Mouse (Mus musculus) layer of hippocampus, postnatal 36 days (tissue): ENCODE data around the gene Slc22a1. TPM values are rescaled to one million over a fixed set of nuclear protein-coding genes. Genes with fewer than 3 reads are reported as not detected.

Source experiments
- DNase-seq, 2 experiments: peaks; one replicate each; pipeline ENCODE4 v3.0.0; 2022
- total RNA-seq, 2 experiments: library from RNA; stranded (reverse); gene quantifications; 2 replicates each; pipeline ENCODE4 v1.2.3; 2021

Gene Slc22a1
- not detected for total RNA-seq

DNA sequence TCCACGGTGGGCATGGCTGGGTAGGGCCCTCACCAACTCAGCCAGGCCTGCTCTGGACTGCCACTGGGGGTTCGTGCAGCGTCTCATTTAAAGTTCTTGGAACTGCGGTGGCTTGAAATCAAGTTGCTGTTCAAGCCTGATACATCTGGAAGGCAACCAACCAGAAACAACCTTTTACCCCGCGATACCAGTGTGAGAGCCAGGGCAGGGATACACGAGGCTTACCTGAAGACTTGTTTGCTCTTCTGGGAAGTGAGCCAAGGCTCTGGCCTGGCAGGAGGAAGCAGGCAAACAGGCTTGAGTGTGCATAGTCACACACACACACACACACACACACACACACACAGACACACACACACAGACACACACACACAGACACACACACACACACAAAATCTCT lies at the start of gene Slc22a1:
Gene Slc22a1, minus strand, starts transcription at position 184 of the 400 bp plus-strand sequence.
- no peak for DNase-seq

DNA sequence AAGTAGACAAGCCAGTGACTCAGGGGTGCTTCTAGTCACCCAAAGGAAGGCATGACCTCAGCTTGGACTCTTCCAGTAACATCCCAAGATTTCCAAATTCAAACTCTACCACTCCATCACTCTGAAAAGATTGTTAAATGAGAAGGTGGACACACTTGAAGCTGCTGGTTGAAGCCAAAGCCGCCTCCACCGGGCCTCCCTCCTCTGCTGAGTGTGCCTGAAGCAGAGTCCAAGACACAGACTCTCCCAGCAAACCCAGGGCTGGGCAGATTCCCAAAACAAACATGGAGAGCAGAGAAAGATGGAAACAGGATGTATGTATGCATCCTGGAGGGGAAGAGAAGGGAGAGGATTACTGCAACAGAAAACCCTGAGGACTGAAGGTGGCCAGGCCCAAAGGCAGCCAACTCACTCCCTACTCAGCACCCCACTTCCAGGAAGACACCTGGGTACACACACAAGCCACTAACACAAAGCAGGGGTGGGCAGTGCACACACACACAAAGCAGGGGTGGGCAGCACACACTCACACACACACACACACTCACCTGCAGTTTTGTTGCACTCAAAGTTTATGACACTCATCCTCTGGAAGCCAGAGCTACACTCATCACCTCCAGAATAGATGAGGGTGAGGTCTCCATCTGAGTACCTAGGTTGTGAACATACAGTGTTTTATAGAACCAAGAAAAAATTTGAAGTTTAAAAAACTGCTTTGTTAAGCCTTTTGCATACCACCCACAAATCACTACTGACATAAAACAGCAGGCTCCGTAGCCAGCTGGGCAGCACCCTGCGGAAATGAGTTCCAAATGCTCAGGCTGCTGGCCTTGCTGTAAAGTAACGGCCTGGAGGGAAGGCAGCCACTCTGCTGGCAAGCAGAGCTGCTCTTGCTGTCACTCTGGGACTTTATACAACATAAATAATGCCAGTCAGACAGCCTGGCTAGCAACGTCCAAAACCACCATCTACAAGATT lies 49.4 kb upstream of the Slc22a1 start:
- peak in 1 of 2 experiments; percentile 19 for DNase-seq

DNA sequence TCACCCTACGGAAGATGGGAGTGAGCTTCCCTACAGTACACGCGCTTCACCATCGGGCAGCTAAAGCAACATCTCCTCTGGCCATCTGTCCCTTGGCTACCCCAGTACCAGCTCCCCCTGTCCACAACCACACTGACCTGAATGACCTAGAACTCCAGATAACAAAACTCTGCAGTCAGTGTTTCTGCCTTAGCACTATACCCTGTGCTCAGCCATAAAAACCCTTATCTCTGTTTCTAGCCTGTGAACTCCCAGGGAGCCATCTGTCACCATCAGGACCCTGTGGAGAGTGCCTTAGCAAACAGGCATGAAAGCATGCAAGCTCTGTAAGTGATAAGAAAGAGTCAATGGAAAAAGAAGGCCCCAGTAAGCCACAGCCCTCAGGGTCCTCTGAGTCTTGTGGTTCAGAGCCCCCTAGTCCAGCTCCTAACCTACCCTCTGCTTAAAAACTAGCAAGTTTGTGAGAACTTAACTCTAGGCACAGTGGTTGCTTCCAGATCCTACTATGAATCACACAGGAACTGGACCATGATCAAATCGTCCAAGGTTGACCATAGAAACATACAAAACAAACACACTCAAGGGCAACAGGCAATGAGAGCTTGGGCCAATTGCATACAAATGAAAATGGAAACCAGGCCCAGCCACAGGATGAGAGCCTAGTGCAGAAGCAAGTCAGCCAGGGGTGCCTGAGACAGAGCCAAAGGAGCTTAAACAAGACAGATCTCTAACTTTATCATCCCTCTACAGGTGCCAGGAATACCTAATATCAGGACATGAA lies 48.5 kb upstream of the Slc22a1 start:
- DNase-seq: no peak

DNA sequence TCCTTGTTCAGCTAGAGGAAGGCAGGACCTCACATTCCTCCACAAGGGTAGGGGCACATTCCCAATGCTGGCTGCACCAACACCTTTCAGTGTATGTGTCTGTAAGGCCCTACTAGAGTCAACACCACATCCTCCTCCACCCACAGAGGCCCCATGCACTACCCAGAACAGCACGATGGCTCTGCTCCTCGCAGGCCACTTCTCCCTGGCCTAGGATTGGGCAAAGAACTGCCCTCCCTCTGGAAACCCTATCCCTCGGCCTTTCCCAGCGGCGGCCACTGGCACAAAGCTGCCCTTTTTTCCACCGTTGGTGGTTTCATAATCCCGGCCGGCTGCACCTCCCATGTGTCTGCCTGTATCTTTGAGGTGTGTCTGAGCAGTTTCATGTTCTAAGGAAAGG lies 47.0 kb upstream of the Slc22a1 start:
- DNase-seq: no peak

DNA sequence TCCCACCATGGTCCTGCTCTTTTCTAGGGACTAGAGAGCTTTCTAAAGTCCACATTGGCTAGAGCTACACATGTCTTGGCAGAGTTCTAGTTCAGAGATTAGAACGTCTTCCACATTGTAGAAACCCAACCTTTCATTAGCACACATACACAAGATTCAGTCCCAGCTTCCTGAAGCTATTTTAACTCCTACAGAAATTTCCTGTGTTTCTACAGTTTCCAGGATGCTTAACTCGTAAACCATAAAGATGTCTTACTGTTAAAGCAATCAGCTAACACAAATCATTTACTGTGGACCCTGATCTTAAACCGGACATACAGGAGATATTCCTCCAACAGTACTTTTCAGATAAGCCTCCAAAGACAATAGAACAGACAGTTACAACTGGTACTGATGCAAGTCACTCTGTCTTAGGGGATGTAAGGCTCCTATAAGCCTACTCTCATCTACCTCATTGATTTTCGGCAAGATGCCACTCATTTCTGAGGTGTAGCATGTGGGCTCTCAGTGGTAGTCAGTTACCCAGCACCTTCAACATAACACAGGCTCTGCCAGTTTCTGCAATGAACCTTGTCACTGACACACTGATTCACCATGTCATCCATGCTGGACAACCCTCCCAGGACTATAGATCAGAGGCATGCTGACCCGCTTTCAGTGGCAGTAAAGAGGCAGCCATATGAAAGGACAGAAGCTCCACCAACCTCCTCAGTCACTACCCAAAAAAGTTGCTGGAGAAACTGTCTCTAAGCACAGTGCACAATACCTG lies 45.7 kb upstream of the Slc22a1 start:
- DNase-seq: no peak

DNA sequence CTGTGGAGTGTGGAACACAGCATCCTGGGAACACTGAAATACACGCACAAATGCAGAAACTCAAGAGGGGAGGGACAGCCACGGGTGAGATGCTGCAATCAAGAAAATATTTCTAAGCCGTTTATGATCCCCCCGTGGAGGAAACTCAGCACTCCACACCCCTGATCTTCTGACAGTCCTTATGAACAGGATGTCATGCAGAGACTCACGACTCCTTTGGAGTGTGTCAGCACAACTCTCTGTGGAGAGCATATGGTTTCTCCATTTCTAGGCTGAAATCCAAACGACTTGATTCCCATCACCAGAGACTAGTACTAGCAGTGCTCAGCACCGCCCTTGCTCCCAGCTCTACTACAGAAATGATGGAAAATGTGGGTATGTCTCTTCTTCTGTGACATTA lies 42.6 kb upstream of the Slc22a1 start:
- peak; percentile 16 to 27 for DNase-seq

DNA sequence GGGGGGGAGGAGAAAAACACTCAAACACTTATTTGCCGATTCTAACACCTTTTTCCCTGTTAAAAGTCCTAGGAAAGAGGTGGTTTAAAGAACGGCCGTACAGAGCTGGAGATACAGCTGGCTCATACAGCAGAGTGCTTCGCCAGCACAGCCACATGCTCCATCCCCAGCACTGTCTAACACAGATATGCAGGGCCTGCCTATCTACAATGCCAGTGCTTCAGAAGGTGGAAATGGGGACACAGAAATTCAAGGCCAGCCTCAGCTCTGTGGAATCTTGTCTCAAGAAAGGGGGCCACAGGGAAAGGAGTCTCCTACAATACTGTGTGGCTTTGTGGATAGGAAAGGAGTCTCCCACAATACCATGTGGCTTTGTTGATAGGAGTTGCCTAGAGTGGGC lies 41.8 kb upstream of the Slc22a1 start:
- no peak for DNase-seq

DNA sequence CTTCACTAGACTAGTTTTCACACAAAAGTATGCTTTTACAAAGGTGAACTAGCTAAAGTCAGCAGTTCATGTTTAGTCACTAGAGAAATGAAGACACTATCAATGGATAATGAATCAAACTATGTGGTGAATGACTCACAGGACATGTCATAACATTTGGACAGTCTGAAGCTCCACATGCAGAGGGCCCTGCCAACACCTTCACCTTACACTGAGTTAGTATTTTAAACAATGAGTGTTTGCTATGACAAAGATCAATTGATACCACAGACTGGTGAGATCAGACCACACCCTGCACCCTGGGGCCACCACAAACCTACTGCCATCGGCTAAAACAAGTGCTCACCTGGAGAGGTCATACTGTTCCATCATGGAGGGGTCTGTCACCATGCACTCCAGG lies 39.4 kb upstream of the Slc22a1 start:
- no peak for DNase-seq

DNA sequence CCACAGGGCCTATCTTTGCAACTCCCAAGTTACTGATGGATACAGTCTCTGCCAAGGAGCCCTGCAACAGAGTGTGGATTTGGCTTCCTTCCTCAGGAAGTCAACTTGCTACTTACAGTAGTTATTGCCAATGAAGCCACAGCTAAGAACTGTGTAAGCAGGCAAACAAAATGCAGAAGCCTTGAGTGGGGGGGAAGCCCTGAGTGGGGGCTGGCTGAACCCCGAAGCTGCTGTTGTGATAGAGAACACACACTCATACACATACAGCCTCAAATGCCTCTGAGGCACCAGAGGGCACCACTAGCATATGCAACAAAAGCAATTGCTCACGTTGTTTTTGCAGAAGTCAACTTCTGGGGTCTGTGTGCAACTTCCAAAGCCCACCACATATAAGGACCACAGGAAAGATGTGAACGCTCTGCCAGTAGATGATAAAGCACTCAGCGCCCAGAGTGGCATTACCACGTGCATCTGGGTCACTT lies 38.5 kb upstream of the Slc22a1 start:
- DNase-seq: no peak

DNA sequence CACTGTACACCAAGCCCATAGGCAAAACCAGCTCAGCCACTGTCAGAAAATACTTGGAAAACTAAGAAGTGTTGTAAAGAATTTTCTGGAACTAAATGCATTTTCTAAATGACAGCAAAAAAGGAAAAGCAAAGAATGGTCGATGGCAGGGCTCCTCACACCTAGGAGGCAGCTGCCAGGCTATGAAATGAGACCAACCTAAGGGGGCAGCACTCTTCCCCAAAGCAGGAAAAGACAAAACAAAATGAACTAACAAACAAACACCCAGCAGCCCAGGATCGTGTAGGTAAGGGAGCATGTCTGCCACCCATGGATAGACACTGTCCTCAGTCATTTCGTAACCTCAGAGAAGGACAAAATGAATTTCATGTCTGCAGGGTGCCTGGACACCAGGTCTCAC lies 37.4 kb upstream of the Slc22a1 start:
- no peak for DNase-seq

DNA sequence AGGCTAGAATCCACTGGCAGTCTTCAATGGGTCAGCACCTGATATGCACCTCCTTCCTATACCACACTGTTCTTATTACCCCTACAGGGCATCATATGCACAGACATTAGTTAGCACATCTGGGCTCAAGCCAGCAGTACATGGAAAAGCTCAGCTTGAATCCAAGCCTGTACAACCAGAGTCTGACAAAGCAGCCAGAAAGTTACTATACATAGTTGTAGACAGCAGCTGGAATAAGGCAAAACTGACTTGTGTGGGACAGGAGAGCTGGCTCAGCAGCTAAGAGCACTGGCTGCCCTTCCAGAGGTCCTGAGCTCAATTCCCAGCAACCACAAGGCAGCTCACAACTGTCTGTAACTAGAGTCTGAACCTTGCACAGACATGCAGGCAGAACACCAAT lies 36.6 kb upstream of the Slc22a1 start:
- DNase-seq: no peak

DNA sequence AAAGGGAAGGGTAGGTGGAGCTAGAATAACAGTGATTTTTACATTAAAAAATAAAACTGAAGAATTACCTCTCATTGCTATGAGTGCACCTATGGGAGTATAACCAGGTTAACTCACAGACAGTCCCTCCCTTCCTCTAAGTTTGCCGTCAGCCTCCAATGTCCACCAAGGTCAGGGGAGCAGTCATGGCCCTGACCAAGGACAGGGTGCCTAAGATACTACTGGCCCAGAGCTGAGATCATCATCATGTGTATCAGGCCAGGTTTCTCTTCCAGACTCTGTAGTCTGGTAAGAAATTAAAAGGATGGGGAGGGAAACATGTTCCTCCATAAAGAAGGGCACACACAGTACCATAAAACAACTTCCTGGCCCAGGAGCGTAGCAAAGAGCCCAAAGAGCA lies 35.3 kb upstream of the Slc22a1 start:
- no peak for DNase-seq

DNA sequence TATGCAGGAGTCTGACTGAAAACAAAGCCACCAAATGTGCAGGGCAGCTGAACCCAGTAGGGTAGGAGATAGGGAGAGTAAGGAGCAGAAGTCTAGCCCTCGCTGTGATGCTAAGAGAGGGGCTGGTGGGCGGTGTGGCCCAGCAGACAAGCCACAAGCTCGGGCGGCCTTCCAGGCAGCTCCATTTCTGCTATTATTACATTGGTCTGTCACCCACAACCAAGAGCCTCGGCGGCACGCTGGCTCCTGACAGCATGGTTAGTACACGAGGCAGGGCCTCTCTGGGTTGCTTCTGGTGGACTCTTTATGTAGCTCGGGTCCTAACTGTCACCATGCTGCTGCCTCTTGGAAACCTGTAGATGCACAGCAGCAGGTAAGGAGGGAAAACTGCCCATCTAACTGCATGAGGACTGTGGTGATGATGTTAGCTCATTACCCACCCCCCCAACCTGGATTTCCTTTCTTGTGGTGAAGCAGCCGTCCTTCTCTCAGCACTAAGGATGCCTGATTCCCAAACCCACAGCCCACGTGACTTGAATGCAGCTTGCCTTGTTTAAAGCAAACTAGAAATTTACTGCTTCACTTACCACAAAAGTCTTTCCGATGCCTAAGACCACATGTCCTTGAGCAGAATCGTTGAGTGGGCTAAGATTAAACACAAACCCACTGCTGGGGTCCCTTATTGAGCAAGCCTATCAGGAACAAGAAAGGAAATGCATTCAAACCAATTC lies 34.6 kb upstream of the Slc22a1 start:
- no peak for DNase-seq

DNA sequence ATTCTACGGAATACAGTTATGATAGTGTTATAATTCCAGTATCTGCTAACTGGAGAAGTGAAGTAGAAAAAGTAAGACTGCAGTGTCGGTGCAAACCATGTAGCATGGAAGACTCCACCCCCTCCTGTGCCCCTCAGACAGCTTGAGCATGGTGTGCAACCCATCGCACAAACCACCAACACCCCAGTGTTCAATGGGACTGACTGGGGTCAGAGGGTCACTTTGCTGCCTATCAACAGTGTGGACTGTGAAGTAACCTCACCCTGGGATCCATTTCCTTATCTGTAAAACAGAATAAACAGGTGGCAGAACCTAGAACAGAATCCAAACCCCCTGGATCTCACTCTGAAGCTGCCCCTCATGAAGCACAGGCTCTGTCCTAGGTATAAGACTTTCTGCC lies 32.8 kb upstream of the Slc22a1 start:
- DNase-seq: no peak

DNA sequence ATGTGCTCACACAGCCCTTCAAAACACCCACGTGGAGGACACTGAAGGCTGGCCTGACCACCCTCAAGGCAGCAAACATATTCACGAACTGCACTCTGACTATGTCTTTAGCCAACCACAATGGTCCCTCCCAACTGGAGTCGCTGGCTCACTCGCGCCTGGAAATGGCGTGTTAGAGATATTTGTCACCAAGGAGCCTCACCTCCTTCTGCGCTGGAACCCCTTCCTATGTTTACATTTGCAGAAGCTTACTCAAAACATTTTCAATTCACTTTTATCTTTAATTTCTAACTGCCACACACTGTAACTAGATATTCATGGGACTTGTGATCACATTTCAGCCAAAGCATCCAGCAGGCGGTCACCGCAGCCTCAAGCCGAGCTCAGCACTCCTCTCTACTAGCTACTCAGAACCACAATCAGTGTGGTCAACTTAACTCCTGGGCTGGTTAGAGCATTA lies 31.0 kb upstream of the Slc22a1 start:
- DNase-seq: no peak

DNA sequence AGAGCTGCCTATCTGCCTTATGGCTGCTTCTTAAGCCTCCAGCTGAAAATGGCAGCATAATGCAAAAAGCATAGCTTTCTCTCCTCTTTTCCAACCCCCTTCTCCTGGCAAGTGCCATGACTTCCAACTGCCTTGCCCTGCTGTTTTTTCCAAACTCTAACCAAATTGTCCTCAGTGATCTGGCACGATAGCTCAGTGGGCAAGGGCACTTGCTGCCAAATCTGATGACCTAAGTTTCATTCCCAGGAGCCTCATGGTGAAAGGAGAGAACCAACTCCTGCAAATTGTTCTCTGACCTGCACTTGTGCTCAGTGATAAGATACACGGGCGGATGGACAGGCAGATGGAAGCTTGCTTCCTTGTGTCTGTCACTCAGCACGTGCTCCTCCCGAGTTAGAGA lies 27.3 kb upstream of the Slc22a1 start:
- DNase-seq: no peak

DNA sequence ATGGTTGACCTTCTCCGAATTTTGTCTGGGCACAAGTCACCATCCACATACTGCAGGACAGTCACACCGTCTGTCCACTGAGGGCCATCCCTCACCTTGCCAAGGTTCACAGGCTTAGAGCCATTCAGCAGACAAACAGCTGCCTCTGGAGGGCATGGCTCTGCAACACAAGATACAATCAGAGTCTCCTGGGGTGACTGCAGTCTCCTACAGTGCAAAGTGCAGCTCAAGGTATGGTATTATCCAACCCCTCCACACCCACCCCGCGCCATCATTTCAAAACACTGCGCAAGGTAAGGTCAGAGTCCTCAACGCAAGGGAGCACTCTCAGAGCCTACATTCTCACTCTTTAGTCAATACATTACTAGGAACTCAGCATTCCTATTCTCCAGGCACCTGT lies 24.7 kb upstream of the Slc22a1 start:
- no peak for DNase-seq

DNA sequence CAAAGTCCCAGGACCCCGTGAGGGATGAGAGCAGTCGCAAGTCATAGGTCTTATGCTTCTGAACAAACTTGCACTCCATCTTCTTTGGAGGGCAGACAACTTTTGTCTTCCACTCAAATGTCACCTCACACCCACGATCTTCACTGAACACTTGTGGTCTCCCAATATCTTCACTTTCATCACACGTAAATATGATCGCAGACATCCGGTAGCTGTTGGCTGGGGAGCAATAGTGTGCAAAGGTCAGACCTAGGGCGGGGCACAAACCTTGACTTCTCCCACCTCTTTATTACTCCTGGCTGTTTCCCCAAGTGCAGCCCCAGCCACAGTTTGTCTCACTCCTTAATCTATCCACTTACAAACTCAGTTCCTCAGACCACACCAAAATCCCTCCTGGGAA lies 16.3 kb upstream of the Slc22a1 start:
- DNase-seq: no peak

DNA sequence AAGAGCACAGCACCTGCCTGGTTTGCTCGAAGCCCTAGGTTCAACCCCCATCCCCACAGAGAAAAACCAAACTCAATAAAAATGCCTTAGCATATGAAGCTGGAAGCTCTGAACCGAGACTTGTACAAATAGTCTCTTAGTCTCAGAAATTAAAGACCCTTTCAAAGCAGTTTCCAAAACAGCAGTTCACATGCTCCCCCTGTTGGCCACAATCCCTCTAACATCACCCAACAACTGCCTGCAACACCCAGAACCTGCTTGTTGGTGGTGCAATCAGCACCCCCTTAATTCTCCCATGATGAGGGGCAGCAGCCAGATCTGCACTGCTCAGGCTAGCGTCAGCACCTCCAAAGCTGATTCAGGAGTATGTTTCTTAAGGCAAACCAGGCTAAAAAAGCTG lies 13.9 kb upstream of the Slc22a1 start:
- DNase-seq: peak in 1 of 2 experiments; percentile 26

DNA sequence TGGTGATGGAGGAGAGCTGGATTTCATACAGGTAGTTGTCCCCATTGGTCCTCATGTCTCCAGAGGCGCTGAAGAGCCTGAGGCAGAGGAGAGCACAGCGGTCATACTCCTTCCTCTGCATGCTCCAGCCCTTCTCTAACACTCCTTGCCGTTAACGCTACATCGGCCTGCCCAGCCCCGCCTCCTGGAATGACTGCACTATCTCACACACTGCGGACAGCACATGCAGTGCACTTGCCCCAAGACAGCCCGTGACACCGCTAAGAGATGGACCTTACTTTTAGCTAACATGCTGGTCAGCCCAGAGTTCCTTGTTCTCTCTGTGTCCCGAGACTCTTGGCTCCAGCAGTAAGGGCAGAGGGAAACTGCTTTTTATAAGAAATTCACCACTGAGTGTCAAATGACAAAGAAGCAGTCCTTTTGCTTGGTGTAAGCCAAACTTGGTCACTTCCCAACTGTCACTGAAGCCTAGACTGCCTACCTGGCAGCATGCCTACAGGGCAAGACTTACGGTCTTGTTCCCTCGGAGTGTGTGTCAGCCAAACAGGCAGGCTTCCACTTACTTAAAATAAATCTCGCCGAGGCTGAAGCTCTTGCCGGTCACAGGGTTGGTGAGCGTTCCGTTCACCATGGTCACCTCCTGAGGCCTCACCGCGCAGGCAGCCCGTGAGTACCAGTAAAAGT lies 12.9 kb upstream of the Slc22a1 start:
- no peak for DNase-seq

DNA sequence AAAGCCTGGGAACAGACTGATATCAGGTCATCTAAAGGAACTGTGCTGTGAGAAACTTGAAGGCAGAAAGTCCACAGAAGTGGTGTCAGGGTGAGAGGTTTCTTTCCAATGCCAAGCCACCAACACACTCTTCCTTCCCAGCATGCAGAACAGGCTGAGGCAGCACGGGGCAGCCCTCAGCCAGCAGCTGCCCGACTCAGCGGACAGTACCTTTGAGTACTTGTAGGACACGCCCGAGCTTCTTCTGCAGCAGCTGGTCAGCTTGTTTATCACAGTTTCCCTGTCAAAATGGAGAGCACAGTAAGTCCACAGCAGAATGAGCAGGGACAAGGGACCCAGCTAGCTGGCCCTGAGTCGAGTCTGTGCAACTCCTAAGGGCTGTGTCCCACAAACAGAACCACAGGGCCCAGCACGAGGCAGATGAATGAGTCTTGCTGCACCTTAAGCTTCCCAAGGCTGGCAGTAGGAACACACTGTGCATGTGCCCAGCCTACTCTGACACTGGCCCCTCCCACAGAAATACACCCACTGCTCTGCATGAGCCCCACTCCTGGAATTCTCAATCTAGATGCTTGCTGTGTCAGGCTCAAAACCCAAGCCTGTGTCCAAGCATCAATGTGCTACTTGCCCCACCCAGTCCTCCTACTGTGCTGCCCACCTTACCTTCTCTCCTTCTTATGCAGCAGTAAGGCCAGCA lies 9.4 kb upstream of the Slc22a1 start:
- DNase-seq: no peak
